Mouse (Mus musculus) kidney, postnatal 4 days (tissue): ENCODE measurements around the gene Prdx1.
"Not testable (repeated sequence)": the region's sequence is repeated elsewhere in the genome, so short reads cannot be mapped to it uniquely, and the experiment has no call there.

Experiments
- DNase-seq, 2 experiments: peaks; one replicate each; pipeline ENCODE4 v3.0.0; 2021; ENCODE audit warnings: mixed read lengths in 2 of 2

Prdx1 gene

DNA sequence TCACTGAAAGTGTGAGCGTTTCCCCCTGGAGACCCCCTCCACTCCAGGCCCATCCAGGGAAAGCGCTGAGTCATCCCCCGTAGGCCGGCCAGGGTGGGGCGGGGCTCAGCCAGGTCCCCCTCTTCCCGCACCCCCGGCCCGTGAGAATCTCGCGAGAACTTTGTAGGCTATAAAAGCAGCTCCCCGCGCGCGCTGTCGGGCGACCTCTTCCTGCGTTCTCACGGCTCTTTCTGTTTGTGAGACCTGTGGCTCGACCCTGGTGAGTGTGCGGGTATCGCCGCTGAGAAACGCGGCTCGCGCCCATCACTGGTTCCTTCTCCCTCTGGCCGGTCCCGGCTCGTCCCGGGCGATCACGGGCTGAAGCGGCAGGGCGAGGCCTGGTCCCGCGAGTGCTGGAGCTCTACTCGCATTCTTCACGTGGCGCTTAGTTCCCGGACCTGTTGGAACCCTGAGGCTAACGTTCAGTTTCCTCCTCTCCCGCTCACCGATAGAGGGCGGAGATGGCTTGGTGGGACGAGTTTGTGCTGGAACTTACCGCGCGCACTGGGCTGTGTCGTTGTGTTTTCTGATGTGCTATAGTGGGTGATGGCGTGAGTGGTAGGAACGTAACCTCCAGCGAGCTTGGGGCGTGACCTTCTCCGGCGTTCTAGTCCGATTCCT is at the start of gene Prdx1:
TSS of gene Prdx1 (plus strand) at position 143 of the 660 bp plus-strand sequence.
- DNase-seq: peak; percentile 97 to 98

DNA sequence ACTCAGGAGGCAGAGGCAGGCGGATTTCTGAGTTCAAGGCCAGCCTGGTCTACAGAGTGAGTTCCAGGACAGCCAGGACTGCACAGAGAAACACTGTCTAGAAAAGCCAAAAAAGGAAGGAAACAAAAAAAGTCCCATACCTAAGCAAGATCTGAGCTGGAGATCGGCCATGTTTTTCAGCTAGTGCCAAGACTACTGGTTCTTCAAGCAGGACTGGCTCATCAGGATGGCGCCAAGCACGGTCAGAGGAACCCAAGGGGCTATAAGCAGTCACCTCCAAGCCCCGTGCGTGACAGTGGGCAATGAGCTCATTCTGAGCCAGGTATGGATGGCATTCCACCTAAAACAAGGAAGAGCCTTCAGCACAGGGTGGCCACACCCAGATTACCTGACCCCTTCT is 46.5 kb upstream of the Prdx1 start:
- no peak for DNase-seq

DNA sequence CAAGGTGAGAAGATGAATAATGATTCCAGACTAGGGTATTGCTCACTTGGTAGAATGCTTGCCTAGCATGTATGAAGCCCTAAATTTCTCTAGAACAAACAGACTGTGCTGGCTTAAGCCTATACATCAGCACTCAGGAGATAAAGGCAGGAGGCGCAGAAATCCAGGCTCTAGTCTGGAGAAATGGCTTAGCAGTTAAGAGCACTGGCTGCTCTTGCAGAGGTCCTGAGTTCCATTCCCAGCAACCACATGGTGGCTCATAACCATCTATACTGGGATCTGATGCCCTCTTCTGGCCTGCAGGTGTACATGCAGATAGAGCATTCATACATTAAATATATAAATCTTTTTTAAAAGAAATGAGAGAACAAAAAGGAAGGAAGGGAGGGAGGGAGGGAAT is 43.3 kb upstream of the Prdx1 start:
- DNase-seq: no peak

DNA sequence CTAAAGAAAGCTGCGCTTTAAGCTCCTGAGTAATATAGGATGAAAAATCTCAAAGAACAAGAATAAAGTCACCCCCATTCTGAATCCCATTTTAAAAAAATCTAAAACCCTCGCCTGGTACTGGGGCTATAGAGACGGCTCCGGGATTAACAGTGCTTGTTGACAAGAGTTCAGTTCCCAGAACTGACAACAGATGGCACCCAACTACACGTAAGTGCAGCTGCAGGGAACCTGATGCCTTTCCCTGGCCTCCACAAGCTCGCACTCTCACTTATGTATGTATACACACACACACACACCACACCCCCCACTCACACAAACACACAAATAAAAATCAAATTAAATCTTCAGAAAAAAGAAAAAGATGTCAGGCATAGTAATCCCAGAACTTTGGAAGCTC is 41.0 kb upstream of the Prdx1 start:
- peak; percentile 42 to 61 for DNase-seq

DNA sequence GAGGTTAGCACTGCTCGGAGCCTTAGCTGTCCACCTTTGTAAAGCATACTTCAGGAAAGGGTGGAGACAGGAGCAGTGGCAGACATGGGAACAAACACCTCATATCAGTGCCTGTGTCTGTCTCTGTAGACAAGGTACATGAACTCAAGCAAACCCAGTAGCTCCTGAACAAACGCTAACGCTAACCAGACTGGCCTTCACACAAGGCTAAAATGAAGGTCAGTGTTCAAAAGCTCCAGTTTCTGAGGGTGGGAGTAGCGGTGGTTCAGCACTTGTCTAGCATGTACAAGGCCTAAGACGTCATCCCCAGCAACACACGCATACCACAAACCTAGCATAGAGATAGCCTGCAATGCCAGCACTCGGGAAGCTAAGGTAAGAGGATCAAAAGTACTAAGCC is 39.7 kb upstream of the Prdx1 start:
- DNase-seq: no peak

DNA sequence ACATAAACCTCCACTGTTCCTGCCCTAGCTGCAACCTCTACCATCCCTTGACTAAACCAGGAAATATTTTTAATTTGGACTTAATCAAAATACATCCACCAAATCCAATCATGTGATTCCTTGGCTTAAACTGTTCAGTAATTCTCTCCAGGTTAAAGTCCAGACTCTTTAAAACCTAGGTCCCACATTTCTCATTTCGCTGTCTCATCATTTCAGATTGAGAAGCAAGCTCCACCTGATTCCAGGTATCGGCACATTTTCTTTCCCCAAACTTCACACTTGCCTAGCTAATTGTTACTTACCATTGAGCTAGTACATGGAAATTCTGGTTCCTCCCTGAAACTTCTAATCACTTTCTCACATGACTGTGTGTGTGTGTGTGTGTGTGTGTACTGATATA is 35.9 kb upstream of the Prdx1 start:
- no peak for DNase-seq

DNA sequence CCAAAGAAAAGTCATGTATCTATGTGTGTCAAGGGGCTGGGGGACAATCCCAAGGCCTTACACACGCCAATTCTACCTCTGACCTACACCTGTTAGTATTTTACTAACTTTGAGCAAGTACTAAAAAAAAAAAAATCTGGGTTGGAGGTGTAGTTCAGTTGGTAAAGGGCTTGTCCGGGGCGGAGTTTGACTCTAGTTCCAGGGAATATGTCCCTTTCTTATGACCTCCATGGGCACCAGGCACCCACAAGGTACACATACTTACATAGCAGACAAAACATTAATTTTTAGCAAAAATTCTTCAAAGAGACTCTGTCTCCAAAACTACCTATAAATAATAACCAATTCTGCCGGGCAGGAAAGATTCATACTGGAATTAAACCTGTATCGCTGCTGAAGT is 35.0 kb upstream of the Prdx1 start:
- DNase-seq: no peak

DNA sequence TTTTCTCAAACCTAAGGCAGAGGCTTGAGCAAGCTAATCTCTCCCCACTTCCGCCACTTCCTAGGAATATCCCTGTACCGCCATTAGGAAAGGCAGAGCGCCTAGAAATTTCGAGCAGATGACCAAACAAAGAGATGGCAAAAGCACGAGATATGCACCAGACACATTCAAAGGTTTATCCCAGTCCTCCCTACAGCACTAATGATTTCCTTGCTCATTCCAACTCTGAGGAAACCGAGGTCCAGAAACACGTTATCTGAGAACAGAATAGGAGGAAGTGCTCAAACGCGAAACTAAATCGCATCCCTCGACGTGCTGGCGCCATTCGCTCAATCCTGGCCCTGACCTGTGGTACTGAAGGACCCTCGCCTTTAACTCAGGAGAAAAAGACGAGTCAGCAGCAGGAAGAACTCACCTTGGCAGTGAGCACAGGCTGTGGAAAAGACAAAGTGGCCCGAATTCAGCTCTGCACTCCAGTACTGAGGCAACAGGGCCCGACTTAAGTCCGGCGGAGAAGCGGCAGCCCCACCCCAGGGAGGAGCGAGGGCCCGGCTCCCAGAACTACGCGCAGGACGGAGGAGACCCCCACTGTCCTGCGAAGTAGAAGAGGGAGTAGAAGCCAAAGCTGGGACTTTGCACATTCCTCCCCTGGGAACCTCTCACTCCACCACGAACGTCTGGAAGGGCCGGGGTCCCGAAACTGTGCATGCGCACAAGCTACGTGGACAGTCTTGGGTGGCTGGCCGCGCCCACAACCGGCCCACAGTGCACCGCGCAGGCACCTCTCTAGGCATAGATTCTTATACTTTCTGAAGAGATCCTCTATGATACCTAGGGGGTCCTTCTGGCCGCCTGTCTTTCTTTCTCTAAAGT is 34.2 kb upstream of the Prdx1 start, which contains the start of gene Akr1a1:
TSS of gene Akr1a1 (minus strand) at position 757 of the 873 bp plus-strand sequence.
- peak; percentile 96 for DNase-seq

DNA sequence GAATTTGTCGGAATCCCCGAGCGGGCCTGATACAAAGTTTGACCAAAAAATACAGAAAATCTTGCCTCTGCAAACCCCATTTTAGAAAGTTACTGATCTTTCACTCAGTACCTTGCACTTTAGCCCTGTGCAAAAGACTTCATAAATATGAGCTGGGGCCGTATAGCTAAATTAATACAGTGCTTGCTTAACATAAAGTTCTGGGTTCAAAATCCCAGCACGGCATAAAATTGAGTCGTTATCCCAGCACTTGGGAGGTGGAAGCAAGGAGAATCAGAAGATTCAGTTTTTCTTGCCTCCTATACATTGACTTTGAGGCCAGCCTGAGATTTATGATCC is 33.6 kb upstream of the Prdx1 start:
- DNase-seq: no peak

DNA sequence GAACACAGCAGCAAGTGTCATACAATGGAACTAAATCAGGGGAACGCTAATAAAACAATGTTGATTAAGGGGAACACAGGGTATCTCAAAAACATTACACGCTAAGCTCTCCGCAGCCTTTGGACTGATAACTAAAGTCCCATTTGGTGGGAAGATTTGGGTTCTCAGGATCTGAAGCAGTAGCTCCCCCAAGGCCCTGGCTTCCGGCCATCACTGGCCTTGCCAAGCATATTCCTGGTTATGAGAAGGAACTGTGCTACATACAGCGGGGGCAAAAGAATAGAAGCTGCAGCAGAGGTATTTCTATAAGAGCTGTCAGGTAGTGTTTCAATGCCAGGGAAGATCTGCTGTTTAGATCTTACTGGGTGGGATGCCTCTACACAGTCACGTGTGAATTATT is 32.1 kb upstream of the Prdx1 start:
- no peak for DNase-seq

DNA sequence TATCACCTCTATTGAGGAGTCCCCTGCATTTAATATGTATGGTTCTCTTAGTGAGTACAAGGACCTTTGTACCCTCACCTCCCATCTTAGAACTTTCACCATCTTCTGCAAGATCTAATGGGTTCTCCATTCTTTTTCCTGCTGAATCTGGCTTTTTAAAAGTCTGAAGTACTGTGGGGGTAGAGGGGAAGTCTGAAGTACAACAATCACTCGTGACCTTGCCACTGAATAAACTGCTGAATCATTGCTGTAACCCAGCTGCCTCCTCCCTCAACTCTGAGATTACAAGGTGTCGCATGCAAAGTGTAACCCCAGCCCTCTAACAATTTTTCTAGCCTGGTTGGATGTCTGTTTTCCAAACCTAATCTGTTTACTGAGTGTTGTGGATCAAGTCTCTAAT is 30.2 kb upstream of the Prdx1 start:
- DNase-seq: no peak

DNA sequence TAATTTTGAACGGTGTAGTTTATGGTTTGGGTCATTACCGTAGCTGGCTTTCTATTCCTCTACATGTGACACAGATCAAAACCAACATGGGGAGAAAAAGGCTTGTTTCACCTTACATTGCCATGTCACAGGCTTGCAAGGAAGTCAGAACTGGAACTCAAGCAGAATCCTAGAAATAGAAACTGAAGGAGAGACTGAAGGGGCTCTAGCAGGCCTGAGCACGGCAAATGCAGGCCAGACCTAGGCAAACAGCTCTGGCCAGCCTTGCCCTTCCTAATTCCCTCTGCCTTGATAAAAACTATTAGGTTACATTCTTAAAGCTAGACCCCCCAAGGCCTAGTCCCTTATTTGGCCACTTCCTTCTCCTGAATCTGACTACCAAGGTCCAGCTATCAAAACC is 29.7 kb upstream of the Prdx1 start:
- DNase-seq: no peak

DNA sequence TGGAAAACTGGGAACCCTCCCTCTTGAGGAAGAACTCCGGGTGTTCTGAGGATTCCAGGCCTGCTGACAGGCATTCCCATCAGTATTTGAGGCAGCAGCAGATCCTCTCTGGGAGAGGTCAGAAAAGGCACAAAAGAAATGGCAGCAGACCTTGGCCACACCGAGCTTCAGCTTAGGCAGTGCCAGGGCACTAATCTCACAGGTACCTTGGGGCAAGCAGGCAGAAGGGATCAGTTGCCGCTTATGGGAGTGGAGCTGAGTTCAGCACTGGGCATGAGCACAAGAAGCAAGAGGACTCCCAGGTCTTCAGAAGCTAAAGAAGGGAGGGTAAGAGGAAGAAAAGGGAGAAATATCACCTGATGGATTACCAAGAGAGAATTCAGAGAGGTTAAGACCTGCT is 27.4 kb upstream of the Prdx1 start:
- DNase-seq: no peak

DNA sequence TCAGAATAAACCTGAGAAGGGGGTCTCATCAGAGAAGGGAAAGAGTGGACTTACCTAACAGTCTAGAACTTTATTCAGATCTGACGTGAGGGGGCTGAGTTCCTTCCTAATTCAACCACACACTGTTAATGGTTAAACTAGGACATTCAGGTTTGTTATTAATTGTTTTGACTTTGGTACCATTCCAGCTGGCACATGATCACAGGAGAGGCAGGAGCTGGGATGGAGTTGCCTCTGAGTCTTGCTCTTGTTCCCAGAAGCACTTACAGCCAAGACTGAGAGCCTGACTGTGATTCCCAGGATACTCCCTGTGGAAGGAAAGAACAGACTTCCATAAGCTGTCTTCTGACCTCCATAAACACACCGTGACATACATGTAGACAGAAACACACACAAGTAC is 25.9 kb upstream of the Prdx1 start:
- DNase-seq: peak; percentile 36 to 59

DNA sequence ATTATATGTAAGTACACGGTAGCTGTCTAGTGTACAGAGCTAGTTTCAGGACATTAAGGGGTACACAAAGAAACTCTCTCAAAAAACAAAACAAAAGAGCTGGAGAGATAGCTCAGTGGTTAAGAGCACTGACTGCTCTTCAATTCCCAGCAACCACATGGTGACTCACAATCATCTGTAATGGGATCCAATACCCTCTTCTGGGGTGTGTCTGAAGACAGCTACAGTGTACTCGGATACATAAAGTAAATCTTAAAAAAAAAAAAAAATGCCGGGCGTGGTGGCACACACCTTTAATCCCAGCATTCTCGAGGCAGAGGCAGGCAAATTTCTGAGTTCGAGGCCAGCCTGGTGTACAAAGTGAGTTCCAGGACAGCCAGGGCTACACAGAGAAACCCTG is 25.4 kb upstream of the Prdx1 start:
- DNase-seq: not testable (repeated sequence)

DNA sequence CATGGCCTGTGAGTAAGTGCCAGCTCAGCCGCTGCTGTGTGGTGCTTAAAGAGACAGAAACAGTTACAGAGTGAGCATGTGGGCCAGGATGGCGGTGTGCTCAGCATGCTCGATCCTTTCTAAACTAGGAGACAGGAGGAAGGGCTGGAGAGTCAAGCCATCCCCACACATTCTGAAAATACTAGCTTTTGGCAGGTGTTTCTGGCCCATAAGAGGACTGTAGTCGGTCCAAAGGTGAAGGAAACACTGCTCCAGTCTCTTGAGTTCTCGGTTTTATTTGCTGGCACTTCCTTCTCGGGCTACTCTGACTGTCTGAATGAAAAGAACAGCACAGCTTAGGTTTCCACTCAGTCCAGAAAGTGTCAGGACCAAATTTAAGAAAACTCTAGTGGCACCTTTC is 24.5 kb upstream of the Prdx1 start:
- no peak for DNase-seq

DNA sequence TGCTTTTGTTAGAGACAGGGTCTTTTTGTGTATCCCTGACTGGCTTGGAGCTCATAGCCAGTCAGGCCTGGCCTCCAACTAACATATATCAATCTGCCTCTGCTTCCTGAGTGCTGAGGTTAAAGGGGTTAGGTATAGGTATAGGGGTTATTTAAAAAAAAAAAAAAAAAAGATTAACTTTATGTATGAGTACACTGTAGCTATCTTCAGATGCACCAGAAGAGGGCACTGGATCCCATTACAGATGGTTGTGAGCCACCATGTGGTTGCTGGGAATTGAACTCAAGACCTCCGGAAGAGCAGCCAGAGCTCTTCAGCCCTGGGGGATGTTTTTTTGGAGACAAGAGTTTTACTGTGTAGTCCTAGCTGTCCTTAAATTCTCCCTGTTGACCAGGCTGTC is 23.3 kb upstream of the Prdx1 start:
- DNase-seq: no peak

DNA sequence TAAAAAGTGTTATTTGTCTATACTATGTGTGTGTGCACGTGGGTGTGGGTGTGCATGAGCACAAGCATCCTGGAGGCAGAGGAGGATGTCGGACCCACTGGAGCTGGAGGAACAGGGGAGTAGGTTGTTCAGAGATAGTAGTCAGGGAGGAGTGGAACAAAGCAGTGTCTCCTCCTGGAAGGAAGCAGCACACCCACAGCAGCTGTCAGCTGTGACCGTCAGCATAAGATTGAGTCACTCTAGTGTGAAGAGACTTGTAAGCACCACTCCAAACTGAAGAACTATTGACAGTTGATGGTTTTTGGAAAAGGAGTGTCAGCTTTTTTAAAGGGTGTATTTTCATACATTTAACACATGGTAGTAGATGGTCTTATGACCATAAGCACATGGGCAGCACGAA is 18.7 kb upstream of the Prdx1 start:
- no peak for DNase-seq

DNA sequence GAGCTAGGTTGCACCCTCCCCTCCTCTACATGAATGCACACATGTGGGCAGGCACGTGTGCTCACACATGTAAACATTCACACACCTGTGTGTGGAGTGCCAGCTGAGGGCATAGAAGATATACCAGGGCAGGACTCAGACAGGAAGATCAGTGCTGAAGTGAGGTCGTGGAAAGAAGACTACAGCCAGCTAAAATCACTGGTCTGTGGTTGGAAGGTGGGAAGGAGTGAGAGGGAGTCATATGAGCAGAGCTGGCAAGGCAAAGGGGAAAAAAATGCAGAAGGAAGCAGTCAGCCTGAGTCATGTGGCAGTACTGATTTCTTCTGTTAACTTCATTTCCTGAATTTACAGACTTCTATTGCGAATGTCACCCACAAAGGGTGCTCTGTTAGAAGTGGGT is 17.2 kb upstream of the Prdx1 start:
- no peak for DNase-seq

DNA sequence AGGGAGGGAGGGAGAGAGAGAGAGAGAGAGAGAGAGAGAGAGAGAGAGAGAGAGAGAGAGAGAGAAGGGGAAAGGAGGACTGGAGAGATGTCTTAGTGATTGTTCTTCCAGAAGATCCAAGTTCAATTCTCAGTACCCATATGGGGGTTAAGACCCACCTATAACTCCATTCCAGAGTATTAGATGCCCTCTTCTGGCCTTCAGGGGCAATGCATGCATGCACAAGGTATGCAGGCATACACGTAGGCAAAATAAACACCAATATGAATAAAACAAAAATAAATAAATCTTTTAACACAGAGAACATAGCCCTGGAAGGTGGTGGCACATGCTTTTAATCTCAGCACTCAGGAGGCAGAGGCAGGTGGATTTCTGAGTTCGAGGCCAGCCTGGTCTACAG is 16.1 kb upstream of the Prdx1 start:
- DNase-seq: peak; percentile 46 to 48

DNA sequence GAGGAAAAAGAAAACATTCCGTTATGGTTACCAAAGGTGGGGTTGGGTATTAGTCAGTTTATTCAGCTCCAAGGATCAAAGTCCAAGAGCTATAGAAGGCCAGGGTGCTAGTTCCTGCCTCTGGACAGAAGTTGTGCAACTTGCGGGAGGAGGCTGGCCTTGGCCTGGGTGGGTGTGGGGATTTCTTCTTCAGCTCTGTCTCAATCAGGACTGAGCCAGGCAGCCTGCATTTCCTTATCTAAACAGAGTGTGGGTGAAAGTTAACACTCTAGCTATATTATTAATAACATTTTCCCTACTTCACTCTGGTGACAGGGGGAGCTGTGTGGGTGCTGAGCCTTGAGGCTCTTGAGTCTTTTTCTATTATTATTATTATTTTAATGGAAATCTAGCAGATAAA is 12.6 kb upstream of the Prdx1 start:
- DNase-seq: peak; percentile 24 to 60

DNA sequence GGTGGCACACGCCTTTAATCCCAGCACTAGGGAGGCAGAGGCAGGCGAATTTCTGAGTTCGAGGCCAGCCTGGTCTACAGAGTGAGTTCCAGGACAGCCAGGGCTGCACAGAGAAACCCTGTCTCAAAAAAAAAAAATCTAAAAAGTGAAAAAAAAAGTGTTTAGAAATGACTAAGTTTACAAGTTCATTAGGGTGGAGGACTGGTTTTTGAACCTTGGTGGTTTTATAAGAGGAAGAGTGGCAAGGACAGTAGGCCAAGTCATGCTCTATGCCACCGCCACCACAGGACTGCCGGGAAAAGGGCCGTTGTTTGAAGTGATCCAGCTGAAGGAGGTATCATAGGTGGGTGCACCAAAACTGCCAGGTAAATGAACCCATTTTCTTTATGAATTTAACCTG is 10.6 kb upstream of the Prdx1 start:
- not testable (repeated sequence) for DNase-seq

DNA sequence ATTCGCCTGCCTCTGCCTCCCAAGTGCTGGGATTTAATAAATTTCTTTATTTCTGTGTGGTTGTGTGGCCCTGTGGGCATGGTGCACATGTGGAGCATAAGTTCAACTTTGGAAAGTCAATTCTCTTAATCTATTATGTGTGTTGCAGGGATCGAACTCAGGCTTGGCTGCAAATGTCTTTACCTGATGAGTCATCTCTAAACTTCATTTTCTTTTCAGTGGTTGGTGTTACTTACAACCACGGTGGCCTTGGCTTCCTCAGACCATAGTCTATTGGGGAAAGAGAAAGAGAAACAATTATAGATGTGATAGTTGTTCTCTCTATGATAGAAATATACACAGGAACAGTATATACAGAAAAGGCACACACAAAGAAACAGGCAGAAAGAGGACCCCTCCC is 9.3 kb upstream of the Prdx1 start:
- DNase-seq: no peak

DNA sequence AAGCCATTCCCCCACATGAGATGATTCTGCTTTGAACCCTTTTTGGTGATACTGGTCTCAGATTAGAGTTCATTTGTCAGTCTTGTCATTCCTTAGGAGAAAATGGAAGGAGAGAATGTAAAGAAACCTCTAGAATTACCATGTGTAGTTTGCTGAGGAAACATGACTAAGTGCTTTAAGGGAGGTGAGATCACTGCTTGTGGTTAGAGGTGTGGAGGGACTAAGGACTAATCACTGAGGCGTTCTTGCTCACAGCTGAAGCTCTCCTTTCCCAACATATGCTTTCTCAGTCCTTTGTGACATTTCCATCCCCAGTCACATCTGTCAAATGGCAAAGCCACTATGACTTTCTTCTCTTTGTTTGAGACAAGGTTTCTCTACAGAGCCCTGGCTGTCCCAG is 7.5 kb upstream of the Prdx1 start:
- DNase-seq: no peak

DNA sequence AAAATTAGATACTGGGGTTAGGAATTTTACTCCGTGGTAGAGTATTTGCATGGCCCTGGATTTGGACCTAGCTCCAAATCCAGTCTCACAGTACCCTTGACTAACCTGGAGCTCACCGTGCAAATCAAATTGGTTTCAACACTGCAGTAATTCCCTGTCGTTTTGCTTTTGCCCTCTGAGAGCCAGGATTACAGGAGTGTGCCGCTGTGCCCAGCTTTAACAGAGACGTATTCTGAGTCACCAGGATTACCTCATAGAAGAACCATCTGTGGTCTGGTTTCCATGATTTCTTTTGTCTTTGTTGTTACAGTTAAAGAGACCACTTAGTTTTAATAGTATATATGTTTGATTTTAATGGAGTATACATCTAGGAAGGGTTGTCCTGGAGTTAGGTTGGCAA is 6.2 kb upstream of the Prdx1 start:
- DNase-seq: no peak
